Mouse (Mus musculus): Measurements from ENCODE around the gene B3galt5. TPM values are rescaled to one million over a fixed set of nuclear protein-coding genes. Genes with fewer than 3 reads are reported as not detected.
"Not testable (repeated sequence)": the region's sequence is repeated elsewhere in the genome, so short reads cannot be mapped to it uniquely, and the experiment has no call there.

B3galt5 gene
- total RNA-seq, 4 experiments from 2014 or later = 40.5 to 45.0 (median 41.1) TPM

- no peak for DNase-seq (ENCODE audit: low spot score in 2 of 2)
Measured at GRCm38 (mm10) chr16:96258429-96258828, 22.8 kb downstream of the B3galt5 start.

- DNase-seq (ENCODE audit: low spot score in 2 of 2) = no peak
Measured at GRCm38 (mm10) chr16:96271736-96272135, 36.1 kb downstream of the B3galt5 start.

- peak in 1 of 2 experiments; percentile 30 for DNase-seq (ENCODE audit: low spot score in 2 of 2)
Measured at GRCm38 (mm10) chr16:96272929-96273619, 37.5 kb downstream of the B3galt5 start.

GRCm38 (mm10) chr16:96276596-96276995 is 41.0 kb downstream of the B3galt5 start:
- no peak for DNase-seq (ENCODE audit: low spot score in 2 of 2)

- peak in 1 of 2 experiments; percentile 24 for DNase-seq (ENCODE audit: low spot score in 2 of 2)
Measured at GRCm38 (mm10) chr16:96278491-96279224, 43.1 kb downstream of the B3galt5 start.

- peak in 1 of 2 experiments; percentile 47 for DNase-seq (ENCODE audit: low spot score in 2 of 2)
Measured at GRCm38 (mm10) chr16:96280719-96281605, 45.4 kb downstream of the B3galt5 start.

GRCm38 (mm10) chr16:96282566-96282965 is 47.0 kb downstream of the B3galt5 start:
- no peak for DNase-seq (ENCODE audit: low spot score in 2 of 2)

- no peak for DNase-seq (ENCODE audit: low spot score in 2 of 2)
Measured at GRCm38 (mm10) chr16:96291885-96292284, 56.3 kb downstream of the B3galt5 start.

- DNase-seq (ENCODE audit: low spot score in 2 of 2) = no peak
Measured at GRCm38 (mm10) chr16:96292530-96293173, 57.1 kb downstream of the B3galt5 start.

GRCm38 (mm10) chr16:96298075-96298474 is 62.5 kb downstream of the B3galt5 start:
- DNase-seq (ENCODE audit: low spot score in 2 of 2) = no peak

GRCm38 (mm10) chr16:96298574-96298973 is 63.0 kb downstream of the B3galt5 start:
- no peak for DNase-seq (ENCODE audit: low spot score in 2 of 2)

GRCm38 (mm10) chr16:96303356-96303755 is 67.8 kb downstream of the B3galt5 start:
- DNase-seq (ENCODE audit: low spot score in 2 of 2) = no peak

- DNase-seq (ENCODE audit: low spot score in 2 of 2) = no peak
Measured at GRCm38 (mm10) chr16:96304438-96304837, 68.8 kb downstream of the B3galt5 start.

GRCm38 (mm10) chr16:96306905-96307304 is 71.3 kb downstream of the B3galt5 start:
- no peak for DNase-seq (ENCODE audit: low spot score in 2 of 2)

GRCm38 (mm10) chr16:96317803-96318202 is 82.2 kb downstream of the B3galt5 start:
- DNase-seq (ENCODE audit: low spot score in 2 of 2) = no peak

GRCm38 (mm10) chr16:96322739-96323138 is 87.1 kb downstream of the B3galt5 start:
- no peak for DNase-seq (ENCODE audit: low spot score in 2 of 2)

GRCm38 (mm10) chr16:96323166-96323565 is 87.6 kb downstream of the B3galt5 start:
- DNase-seq (ENCODE audit: low spot score in 2 of 2) = no peak

GRCm38 (mm10) chr16:96326110-96326999 is 90.8 kb downstream of the B3galt5 start:
- peak in 1 of 2 experiments; percentile 55 for DNase-seq (ENCODE audit: low spot score in 2 of 2)

- DNase-seq (ENCODE audit: low spot score in 2 of 2) = not testable (repeated sequence)
Measured at GRCm38 (mm10) chr16:96327251-96327650, 91.7 kb downstream of the B3galt5 start.

- no peak for DNase-seq (ENCODE audit: low spot score in 2 of 2)
Measured at GRCm38 (mm10) chr16:96339570-96339969, 104.0 kb downstream of the B3galt5 start.

Data from left cerebral cortex, adult 8-10 months (tissue).